Mouse (Mus musculus) thymus, postnatal 4 days (tissue): ENCODE data around the gene Emsy.

Source experiments
- DNase-seq: peaks from one replicate; pipeline ENCODE4 v3.0.0; 2021

Gene Emsy

GRCm38 (mm10) chr7:98541564-98541963 is 115.0 kb downstream of the Emsy start:
- no peak for DNase-seq

GRCm38 (mm10) chr7:98540879-98541278 is 115.7 kb downstream of the Emsy start:
- DNase-seq, result no peak

GRCm38 (mm10) chr7:98537967-98538573 is 118.5 kb downstream of the Emsy start:
- DNase-seq, result peak; percentile 11

- DNase-seq, result no peak
Measured at GRCm38 (mm10) chr7:98537210-98537966, 119.2 kb downstream of the Emsy start.
